Mouse (Mus musculus) hindbrain, embryonic 11.5 days (tissue): Measurements from ENCODE around the gene Duox1. TPM values are rescaled to one million over a fixed set of nuclear protein-coding genes. Genes with fewer than 3 reads are reported as not detected.

Source experiments
- ATAC-seq: fragments of 200-750 bp; cut with Nextera tagmentation; 2 replicates; pipeline ENCODE4 v1.8.0; 2017; ENCODE audit warnings: mild to moderate bottlenecking, moderate TSS enrichment, moderate library complexity; ENCODE audit not compliant: low FRiP score
- DNase-seq: peaks from one replicate; pipeline ENCODE4 v3.0.0-alpha.2; 2015; ENCODE audit warnings: low spot score
- H3K27ac ChIP-seq: fragments of 300-500 bp; sonication (generic); 2 replicates; pipeline ENCODE4 v1.5.1; 2014; ENCODE audit warnings: mild to moderate bottlenecking, low read depth, low read length
- H3K27me3 ChIP-seq: fragments of 300-500 bp; sonication (generic); 2 replicates; pipeline ENCODE4 v1.6.1; 2014; ENCODE audit warnings: mild to moderate bottlenecking, low read length, moderate library complexity, mixed read lengths; ENCODE audit not compliant: control insufficient read depth, insufficient read depth
- H3K36me3 ChIP-seq: fragments of 300-500 bp; sonication (generic); 2 replicates; pipeline ENCODE4 v1.6.1; 2014; ENCODE audit warnings: mild to moderate bottlenecking, low read length, moderate library complexity, mixed read lengths; ENCODE audit not compliant: control insufficient read depth, insufficient read depth
- H3K4me1 ChIP-seq: fragments of 300-500 bp; sonication (generic); replicated peaks from 2 replicates; pipeline ENCODE4 v1.6.1; 2014; ENCODE audit warnings: low read length, mixed read lengths; ENCODE audit not compliant: control insufficient read depth, insufficient read depth
- H3K4me2 ChIP-seq: fragments of 300-500 bp; sonication (generic); replicated peaks from 2 replicates; pipeline ENCODE4 v1.6.1; 2014; ENCODE audit warnings: mild to moderate bottlenecking, low read depth, low read length
- H3K4me3 ChIP-seq: fragments of 300-500 bp; sonication (generic); 2 replicates; pipeline ENCODE4 v1.5.1; 2014; ENCODE audit warnings: low read depth, low read length
- H3K9ac ChIP-seq: fragments of 300-500 bp; sonication (generic); 2 replicates; pipeline ENCODE4 v1.6.1; 2014; ENCODE audit warnings: low read depth, low read length
- H3K9me3 ChIP-seq: fragments of 300-500 bp; sonication (generic); 2 replicates; pipeline ENCODE4 v1.6.1; 2016; ENCODE audit warnings: low read length; ENCODE audit not compliant: control insufficient read depth
- WGBS: fragments of 180-500 bp; shearing (Covaris S2); extraction: QIAGEN DNeasy Blood & Tissue Kit; methylation state at CpG from one replicate; pipeline ENCODE4 v1.1.7; 2014; 5-methylcytosine and 5-hydroxymethylcytosine counted together
- polyA plus RNA-seq: library from polyadenylated mRNA; unstranded; fragments of >200 nt; fragmentation: Nextera tagmentation; extraction: Ambion mirVana; gene quantifications from 2 replicates; pipeline ENCODE4 v1.2.1, GENCODE M21; 2014

Gene Duox1
- polyA plus RNA-seq, 1 experiment from 2014 or later, result 0.12 TPM

- H3K4me2 ChIP-seq, result peak overlapping the region; percentile 87
- peaks cover 9% of the 10 kb centered on the region; the same call in 1 of the 2 replicates for H3K4me1 ChIP-seq
- H3K36me3 ChIP-seq, result no peaks in the 10 kb centered on the region
- 0 out of 2 replicates have a peak overlapping the region, but pooled peaks have one; percentile 93 for H3K4me3 ChIP-seq
- no peaks in the 10 kb centered on the region for H3K9me3 ChIP-seq
- 0 out of 2 replicates have a peak, but pooled peaks cover 2% of the 10 kb centered on the region for H3K27me3 ChIP-seq
- H3K27ac ChIP-seq, result peak overlapping the region; percentile 58; the same call in 1 of the 2 replicates
- H3K9ac ChIP-seq, result peak overlapping the region; percentile 15; the same call in 1 of the 2 replicates
- 56% methylated on average over 3 of the region's 3 CpGs for WGBS
- DNase-seq, result no peak
- ATAC-seq, result no peak
Measured at GRCm38 (mm10) chr2:122366039-122366438, 50.6 kb downstream of the Duox1 start.

GRCm38 (mm10) chr2:122366706-122367105 is 51.2 kb downstream of the Duox1 start:
- DNase-seq (peak; percentile 48), ATAC-seq (no peak)
- 34% methylated on average over 5 of the region's 5 CpGs for WGBS
- Histone ChIP-seq H3K36me3 (no peaks in the 10 kb centered on the region), H3K9ac (peak overlapping the region; percentile 15; the same call in 1 of the 2 replicates), H3K27me3 (0 out of 2 replicates have a peak, but pooled peaks cover 2% of the 10 kb centered on the region), H3K4me3 (peak overlapping the region; percentile 93; the same call in 1 of the 2 replicates), H3K27ac (peak overlapping the region; percentile 58; the same call in 1 of the 2 replicates), H3K9me3 (no peaks in the 10 kb centered on the region), H3K4me2 (peak overlapping the region; percentile 87), H3K4me1 (peaks cover 9% of the 10 kb centered on the region; the same call in 1 of the 2 replicates)

- Histone ChIP-seq H3K4me3 (peak overlapping the region; percentile 93), H3K4me1 (peaks cover 9% of the 10 kb centered on the region; the same call in 1 of the 2 replicates), H3K36me3 (no peaks in the 10 kb centered on the region), H3K27me3 (0 out of 2 replicates have a peak, but pooled peaks cover 2% of the 10 kb centered on the region), H3K9ac (peak overlapping the region; percentile 96; the same call in 1 of the 2 replicates), H3K4me2 (peak overlapping the region; percentile 87), H3K27ac (no peak overlapping the region), H3K9me3 (no peaks in the 10 kb centered on the region)
- WGBS, result 32% methylated on average over 4 of the region's 4 CpGs
- ATAC-seq, result no peak
- DNase-seq, result no peak
Measured at GRCm38 (mm10) chr2:122367181-122367580, 51.7 kb downstream of the Duox1 start.

- peak overlapping the region; percentile 96 for H3K9ac ChIP-seq
- H3K4me2 ChIP-seq, result peak overlapping the region; percentile 87
- peak overlapping the region; percentile 93 for H3K4me3 ChIP-seq
- ATAC-seq (no peak), DNase-seq (no peak)
- H3K36me3 ChIP-seq, result no peaks in the 10 kb centered on the region
- WGBS, result 12% methylated on average over 4 of the region's 4 CpGs
- H3K9me3 ChIP-seq, result no peaks in the 10 kb centered on the region
- 0 out of 2 replicates have a peak, but pooled peaks cover 2% of the 10 kb centered on the region for H3K27me3 ChIP-seq
- H3K27ac ChIP-seq, result 0 out of 2 replicates have a peak overlapping the region, but pooled peaks have one; percentile 60
- H3K4me1 ChIP-seq, result peaks cover 9% of the 10 kb centered on the region; the same call in 1 of the 2 replicates
Measured at GRCm38 (mm10) chr2:122367701-122368080, 52.2 kb downstream of the Duox1 start.

GRCm38 (mm10) chr2:122368081-122368971 is 52.9 kb downstream of the Duox1 start:
- Histone ChIP-seq H3K36me3 (no peaks in the 10 kb centered on the region), H3K4me2 (peak overlapping the region; percentile 87), H3K4me3 (peak overlapping the region; percentile 93), H3K9me3 (no peaks in the 10 kb centered on the region), H3K27me3 (0 out of 2 replicates have a peak, but pooled peaks cover 2% of the 10 kb centered on the region), H3K27ac (peak overlapping the region; percentile 60), H3K4me1 (peaks cover 9% of the 10 kb centered on the region; the same call in 1 of the 2 replicates), H3K9ac (peak overlapping the region; percentile 96)
- ATAC-seq, result peak; percentile 68
- DNase-seq, result peak; percentile 48
- 1% methylated on average over 33 of the region's 55 CpGs for WGBS

GRCm38 (mm10) chr2:122368995-122369739 is 53.7 kb downstream of the Duox1 start, which contains the start of gene Shf:
Gene Shf, minus strand, starts transcription at chr2:122369162.
- Histone ChIP-seq H3K9ac (peak within 1 kb of the TSS; percentile 96), H3K36me3 (no peaks in the 10 kb centered on the region), H3K27ac (peak within 1 kb of the TSS; percentile 60), H3K4me1 (peaks cover 9% of the 10 kb centered on the region; the same call in 1 of the 2 replicates), H3K4me2 (peak within 1 kb of the TSS; percentile 87), H3K4me3 (peak within 1 kb of the TSS; percentile 93), H3K27me3 (0 out of 2 replicates have a peak, but pooled peaks cover 2% of the 10 kb centered on the region), H3K9me3 (no peaks in the 10 kb centered on the region)
- ATAC-seq (peak; percentile 94), DNase-seq (peak; percentile 88)
- under 1% methylated on average over 40 of the region's 54 CpGs for WGBS

- H3K4me2 ChIP-seq, result no peak overlapping the region
- H3K9ac ChIP-seq, result no peak overlapping the region
- no peaks in the 10 kb centered on the region for H3K9me3 ChIP-seq
- H3K4me3 ChIP-seq, result no peak overlapping the region
- ATAC-seq (no peak), DNase-seq (no peak)
- peaks cover 8% of the 10 kb centered on the region; the same call in 1 of the 2 replicates for H3K4me1 ChIP-seq
- H3K27ac ChIP-seq, result no peak overlapping the region
- H3K36me3 ChIP-seq, result no peaks in the 10 kb centered on the region
- 22% methylated on average over 10 of the region's 10 CpGs for WGBS
- 0 out of 2 replicates have a peak, but pooled peaks cover 2% of the 10 kb centered on the region for H3K27me3 ChIP-seq
Measured at GRCm38 (mm10) chr2:122370101-122370750, 54.8 kb downstream of the Duox1 start.

GRCm38 (mm10) chr2:122372067-122372466 is 56.6 kb downstream of the Duox1 start:
- H3K27me3 ChIP-seq, result 0 out of 2 replicates have a peak, but pooled peaks cover 2% of the 10 kb centered on the region
- H3K9ac ChIP-seq, result no peak overlapping the region
- WGBS, result 70% methylated on average over 3 of the region's 3 CpGs
- no peaks in the 10 kb centered on the region for H3K9me3 ChIP-seq
- H3K36me3 ChIP-seq, result no peaks in the 10 kb centered on the region
- H3K4me1 ChIP-seq, result 0 out of 2 replicates have a peak, but pooled peaks cover 6% of the 10 kb centered on the region
- no peak for DNase-seq
- no peak overlapping the region for H3K4me2 ChIP-seq
- H3K27ac ChIP-seq, result no peak overlapping the region
- no peak for ATAC-seq
- no peak overlapping the region for H3K4me3 ChIP-seq
